ENCODE assay signal across 10 mouse cellular contexts in the genomic region with DNA sequence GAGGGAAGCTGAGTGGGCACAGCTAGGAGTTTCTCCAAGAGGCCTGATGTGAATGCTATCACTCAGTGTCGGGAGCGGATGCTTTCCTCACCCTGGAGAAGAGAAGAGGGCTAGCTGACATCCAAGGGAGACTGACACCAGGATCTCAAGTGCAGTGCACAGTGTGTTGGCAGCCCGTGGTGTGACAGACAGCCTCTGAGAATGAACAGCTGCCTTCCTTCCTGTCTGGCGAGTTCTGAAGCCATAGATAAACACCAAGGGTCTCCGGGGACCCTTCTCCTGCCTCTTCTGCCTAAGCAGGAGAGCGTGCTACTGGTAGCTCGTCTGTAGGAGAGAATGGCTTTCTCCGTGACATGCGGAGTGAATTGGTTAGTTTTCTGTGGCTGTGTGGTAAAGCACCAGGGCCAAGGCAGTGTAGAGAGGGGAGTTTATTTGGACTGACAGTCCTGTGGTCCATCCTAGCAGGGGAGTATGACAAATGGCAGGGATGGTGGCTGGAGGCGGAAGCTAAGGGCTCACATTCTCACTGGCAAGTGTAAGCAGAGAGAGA. TPM values are rescaled to one million over a fixed set of nuclear protein-coding genes. Genes with fewer than 3 reads are reported as not detected.
DNase-seq lines count a peak whose midpoint lies in the region; ATAC-seq and TF ChIP-seq lines count a peak whose summit lies in the region.
"Had no signal": no experiment of that assay in that cellular context is flagged by ENCODE, and none has a peak within 500 bp of the region (broad histone marks: within the 10 kb centered on the region; RNA-seq: fewer than 3 reads in every experiment).

No protein-coding gene starts in this region.

- no peaks in the 10 kb centered on the region; the same call in 1 of the 2 replicates for H3K27me3 ChIP-seq in heart, postnatal 0 days (ENCODE audit: control insufficient read depth, insufficient read depth, low read length)
- H3K27me3 ChIP-seq in liver, postnatal 0 days (ENCODE audit: insufficient read depth, low read length): no peaks in the 10 kb centered on the region

- no peak for TF ChIP-seq CTCF in heart, postnatal 0 days (IDR thresholded peaks at IDR 0.05; ENCODE audit: low read depth)
- TF ChIP-seq CTCF in liver, postnatal 0 days (IDR thresholded peaks at IDR 0.05; ENCODE audit: low read depth): no peak

- H3K4me2 ChIP-seq in heart, postnatal 0 days (ENCODE audit: low read depth, low read length): peak overlapping the region; percentile 29; the same call in 1 of the 2 replicates
- H3K4me2 ChIP-seq in liver, postnatal 0 days (ENCODE audit: low read depth, low read length): no peak overlapping the region

- H3K9me3 ChIP-seq in heart, postnatal 0 days (replicated peaks; ENCODE audit: control insufficient read depth, low read length): no peaks in the 10 kb centered on the region
- H3K9me3 ChIP-seq in liver, postnatal 0 days (ENCODE audit: low read length): no peaks in the 10 kb centered on the region

- no peak overlapping the region for H3K9ac ChIP-seq in heart, postnatal 0 days (replicated peaks; ENCODE audit: low read depth, low read length)
- no peak overlapping the region for H3K9ac ChIP-seq in liver, postnatal 0 days (replicated peaks)

- TF ChIP-seq EP300 in heart, postnatal 0 days (IDR thresholded peaks at IDR 0.05; ENCODE audit: low read depth): no peak
- no peak for TF ChIP-seq EP300 in liver, postnatal 0 days (IDR thresholded peaks at IDR 0.05; ENCODE audit: low read depth)

- H3K36me3 ChIP-seq in heart, postnatal 0 days (replicated peaks; ENCODE audit: control insufficient read depth, insufficient read depth, low read length): no peaks in the 10 kb centered on the region
- no peaks in the 10 kb centered on the region for H3K36me3 ChIP-seq in liver, postnatal 0 days (replicated peaks; ENCODE audit: insufficient read depth, low read length)

- intact Hi-C loops in heart, postnatal 25 days (cut with DNase I): no loop called here
- intact Hi-C loops in left cerebral cortex, postnatal 10 days (cut with DNase I): no loop called here

- H3K27ac ChIP-seq in heart, postnatal 0 days (ENCODE audit: low read depth): no peak overlapping the region
- peak overlapping the region; percentile 34; the same call in 1 of the 2 replicates for H3K27ac ChIP-seq in liver, postnatal 0 days (ENCODE audit: low read depth)

- ATAC-seq in heart, postnatal 0 days (ENCODE audit: insufficient read depth, low read depth): peak; percentile 72
- peak; percentile 5; the same call in 1 of the 2 replicates for ATAC-seq in liver, postnatal 0 days

- peaks cover 14% of the 10 kb centered on the region; the same call in 1 of the 2 replicates for H3K4me1 ChIP-seq in heart, postnatal 0 days (ENCODE audit: control insufficient read depth, insufficient read depth)
- no peaks in the 10 kb centered on the region; the same call in 1 of the 2 replicates for H3K4me1 ChIP-seq in liver, postnatal 0 days (ENCODE audit: insufficient read depth)

- DNase-seq in heart, adult 8-10 months (ENCODE audit: low spot score): peak; percentile 18
- no peak for DNase-seq in heart, postnatal 25 days (ENCODE audit: low spot score)
- peak; percentile 74 for DNase-seq in embryo, embryonic 10 days (ENCODE audit: low spot score)
- peak; percentile 39 for DNase-seq in heart, postnatal 0 days (ENCODE audit: low spot score)
- DNase-seq in liver, postnatal 0 days: no peak
- no peak for DNase-seq in right cerebral cortex, postnatal 36 days (ENCODE audit: low spot score in 2 of 2)
- DNase-seq in left cerebral cortex, postnatal 10 days (ENCODE audit: extremely low spot score in 1 of 2, low spot score in 2 of 2): no peak
- no peak for DNase-seq in spleen, postnatal 10 days (ENCODE audit: low spot score in 2 of 2)
- DNase-seq: adrenal gland, postnatal 36 days; spleen, adult 18-20 months had no signal

- no peak overlapping the region for H3K4me3 ChIP-seq in heart, postnatal 0 days (ENCODE audit: low read depth, low read length)
- H3K4me3 ChIP-seq in liver, postnatal 0 days (ENCODE audit: low read depth, low read length): no peak overlapping the region

- WGBS in heart, postnatal 0 days: 16% methylated on average over 10 of the region's 10 CpGs
- 40% methylated on average over 10 of the region's 10 CpGs for WGBS in liver, postnatal 0 days (ENCODE audit: insufficient replicate concordance)

RNA-seq across cellular contexts. Expression of a gene that starts 58.0 kb away (rescaled TPM):
- 10 to 100 TPM; 71.7 to 84.5 (median 73.3) TPM for total RNA-seq in heart, adult 8-10 months (2022)
- 10 to 100 TPM; 64.4 to 66.1 TPM for total RNA-seq in heart, postnatal 25 days (2021)
- 6.2 and 15.4 TPM in 2 replicates for total RNA-seq in heart, postnatal 0 days (2014; rRNA removed; ENCODE audit: low replicate concordance)
- polyA plus RNA-seq in heart, postnatal 0 days (2015; fragmentation: Nextera tagmentation; extraction: Ambion mirVana): 6.9 and 7.6 TPM in 2 replicates
- 4.9 and 5.9 TPM in 2 replicates for polyA plus RNA-seq in liver, postnatal 0 days (2015; fragmentation: Nextera tagmentation; extraction: Ambion mirVana)
- total RNA-seq in left cerebral cortex, postnatal 10 days (2021): 10 to 100 TPM; 40.9 to 44.9 TPM

Comparison
In these comparisons a context has a peak if more than half of its experiments do, and no peak if none do; other contexts are left out.
1. DNase-seq: peak in heart, adult 8-10 months (single experiment), embryo, embryonic 10 days (single experiment) and heart, postnatal 0 days (single experiment); none in heart, postnatal 25 days (single experiment), liver, postnatal 0 days (single experiment), right cerebral cortex, postnatal 36 days (0 of 2), left cerebral cortex, postnatal 10 days (0 of 2) and spleen, postnatal 10 days (0 of 2).